Mouse (Mus musculus): Measurements from ENCODE around the gene Dlx2.

DNA sequence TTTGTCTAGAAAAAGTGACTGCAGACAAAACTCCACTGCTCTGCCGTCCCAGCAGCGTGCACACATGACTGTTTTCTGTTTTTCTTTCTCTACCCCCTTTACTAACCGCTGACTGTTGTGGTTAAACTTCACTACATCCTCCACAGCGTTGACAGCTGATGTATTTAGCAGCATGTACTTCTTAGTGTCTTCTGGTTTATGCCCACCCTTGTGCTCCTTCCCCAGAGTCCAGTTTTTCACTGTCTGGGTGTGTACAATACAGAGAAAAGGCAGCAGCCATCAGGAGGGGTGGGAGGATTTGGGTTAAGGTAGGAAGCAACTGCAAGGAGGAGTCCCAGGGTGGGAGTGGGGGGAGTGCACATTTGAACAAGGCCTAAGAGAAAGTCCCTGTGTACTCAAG is 23.7 kb downstream of the Dlx2 start:
- TF ChIP-seq POLR2A (IDR thresholded peaks at IDR 0.05; ENCODE audit: insufficient read depth, low read length) (no peak), CTCF (IDR thresholded peaks at IDR 0.05; ENCODE audit: low read depth, low read length) (no peak), EP300 (IDR thresholded peaks at IDR 0.05; ENCODE audit: insufficient read depth, low read depth, low read length) (no peak)
